Mouse (Mus musculus) limb, embryonic 11.5 days (tissue): ENCODE measurements around the gene Medag. TPM values are rescaled to one million over a fixed set of nuclear protein-coding genes. Genes with fewer than 3 reads are reported as not detected.

ENCODE experiments used
- ATAC-seq: fragments of 200-750 bp; cut with Nextera tagmentation; 2 replicates; pipeline ENCODE4 v1.8.0; 2017; ENCODE audit warnings: low read depth; ENCODE audit not compliant: insufficient number of reproducible peaks, low FRiP score, low TSS enrichment
- DNase-seq: peaks from one replicate; pipeline ENCODE4 v3.0.0-alpha.2; 2015; ENCODE audit warnings: low spot score
- H3K27ac ChIP-seq: fragments of 300-500 bp; sonication (generic); replicated peaks from 2 replicates; pipeline ENCODE4 v1.5.1; 2014; ENCODE audit warnings: low read depth, mild to moderate bottlenecking, low read length
- H3K27me3 ChIP-seq: fragments of 300-500 bp; sonication (generic); 2 replicates; pipeline ENCODE4 v1.6.1; 2014; ENCODE audit warnings: mild to moderate bottlenecking, low read length, mixed read lengths; ENCODE audit not compliant: control insufficient read depth, insufficient read depth
- H3K36me3 ChIP-seq: fragments of 300-500 bp; sonication (generic); 2 replicates; pipeline ENCODE4 v1.6.1; 2014; ENCODE audit warnings: mild to moderate bottlenecking, low read length, moderate library complexity, mixed read lengths; ENCODE audit not compliant: control insufficient read depth, insufficient read depth
- H3K4me1 ChIP-seq: fragments of 300-500 bp; sonication (generic); 2 replicates; pipeline ENCODE4 v1.6.1; 2014; ENCODE audit warnings: low read length, mixed read lengths; ENCODE audit not compliant: control insufficient read depth, insufficient read depth
- H3K4me2 ChIP-seq: fragments of 300-500 bp; sonication (generic); 2 replicates; pipeline ENCODE4 v1.6.1; 2014; ENCODE audit warnings: low read depth, mild to moderate bottlenecking, moderate library complexity; ENCODE audit not compliant: severe bottlenecking
- H3K4me3 ChIP-seq: fragments of 300-500 bp; sonication (generic); 2 replicates; pipeline ENCODE4 v1.5.1; 2014; ENCODE audit warnings: low read depth, low read length
- H3K9ac ChIP-seq: fragments of 300-500 bp; sonication (generic); 2 replicates; pipeline ENCODE4 v1.6.1; 2014; ENCODE audit warnings: mild to moderate bottlenecking, low read length
- H3K9me3 ChIP-seq: fragments of 300-500 bp; sonication (generic); 2 replicates; pipeline ENCODE4 v1.6.1; 2016; ENCODE audit warnings: low read length; ENCODE audit not compliant: control insufficient read depth
- WGBS: fragments of 180-500 bp; shearing (Covaris S2); extraction: QIAGEN DNeasy Blood & Tissue Kit; methylation state at CpG from one replicate; pipeline ENCODE4 v1.1.7; 2014; 5-methylcytosine and 5-hydroxymethylcytosine counted together
- polyA plus RNA-seq: library from polyadenylated mRNA; unstranded; fragments of >200 nt; fragmentation: Nextera tagmentation; extraction: Ambion mirVana; gene quantifications from 2 replicates; pipeline ENCODE4 v1.2.1, GENCODE M21; 2014

Gene Medag
- polyA plus RNA-seq, 1 experiment from 2014 or later = 0.32 TPM

DNA sequence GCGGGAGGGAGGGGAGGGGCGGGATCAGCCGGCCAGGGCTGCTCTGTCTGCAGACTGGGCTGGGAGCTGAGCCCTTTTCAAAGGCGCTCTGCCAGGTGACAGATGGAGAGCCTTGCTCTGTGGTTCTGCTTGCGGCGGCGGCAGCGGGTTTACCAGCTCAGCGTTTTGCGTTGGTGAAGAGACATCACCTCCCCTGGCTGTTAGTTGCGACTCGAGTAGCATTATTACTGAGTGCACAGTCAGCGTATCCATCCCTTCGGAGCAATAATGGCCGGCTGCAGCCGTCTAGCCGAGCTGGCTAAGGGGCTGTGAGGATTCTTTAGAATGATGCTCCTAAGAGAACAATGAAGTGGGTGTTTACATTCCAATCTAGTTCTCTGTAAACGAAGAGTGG lies 28.6 kb downstream of the Medag start:
- WGBS = under 1% methylated on average over 18 of the region's 18 CpGs
- peak overlapping the region; percentile 55 for H3K9ac ChIP-seq
- peak overlapping the region; percentile 37 for H3K4me3 ChIP-seq
- H3K4me1 ChIP-seq = peaks cover 8% of the 10 kb centered on the region
- DNase-seq = peak; percentile 73
- H3K4me2 ChIP-seq = peak overlapping the region; percentile 92
- no peaks in the 10 kb centered on the region for H3K27me3 ChIP-seq
- peak; percentile 28; the same call in 1 of the 2 replicates for ATAC-seq
- no peak overlapping the region for H3K27ac ChIP-seq
- no peaks in the 10 kb centered on the region for H3K36me3 ChIP-seq
- H3K9me3 ChIP-seq = no peaks in the 10 kb centered on the region

- no peaks in the 10 kb centered on the region for H3K9me3 ChIP-seq
- 66% methylated on average over 14 of the region's 14 CpGs for WGBS
- H3K4me3 ChIP-seq = no peak overlapping the region
- no peak for DNase-seq
- H3K4me2 ChIP-seq = no peak overlapping the region
- H3K27ac ChIP-seq = no peak overlapping the region
- no peak for ATAC-seq
- no peaks in the 10 kb centered on the region for H3K36me3 ChIP-seq
- H3K27me3 ChIP-seq = no peaks in the 10 kb centered on the region
- peaks cover 8% of the 10 kb centered on the region for H3K4me1 ChIP-seq
- H3K9ac ChIP-seq = no peak overlapping the region
These were observed 30.2 kb downstream of the Medag start for GRCm38 (mm10) chr5:149441646-149442276.

GRCm38 (mm10) chr5:149442277-149442660 lies 30.7 kb downstream of the Medag start:
- Histone ChIP-seq H3K27me3 (no peaks in the 10 kb centered on the region), H3K4me1 (peaks cover 8% of the 10 kb centered on the region), H3K4me3 (no peak overlapping the region), H3K4me2 (no peak overlapping the region), H3K9ac (no peak overlapping the region), H3K9me3 (no peaks in the 10 kb centered on the region), H3K27ac (no peak overlapping the region), H3K36me3 (no peaks in the 10 kb centered on the region)
- 81% methylated on average over 15 of the region's 15 CpGs for WGBS
- no peak for ATAC-seq
- DNase-seq = no peak

DNA sequence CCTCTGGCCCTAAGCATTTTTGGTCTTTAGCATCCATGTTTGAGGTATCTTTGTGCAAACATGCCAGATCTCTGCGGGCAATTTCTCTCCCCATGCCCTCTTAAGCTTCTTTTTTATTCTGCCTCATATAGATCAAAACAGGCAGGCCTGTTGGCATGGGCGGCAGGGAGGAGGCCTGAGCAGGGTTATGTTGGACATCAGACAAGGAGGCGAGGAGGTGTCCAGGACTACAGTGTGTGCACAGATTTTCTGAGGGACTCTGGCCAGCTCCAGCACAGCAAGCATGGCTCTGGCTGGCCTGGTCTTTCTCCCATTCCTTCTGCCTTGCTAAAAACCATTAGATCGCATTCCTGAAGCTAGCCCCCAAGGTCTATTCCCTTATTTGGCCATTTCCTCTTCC lies 32.9 kb downstream of the Medag start:
- Histone ChIP-seq H3K27ac (no peak overlapping the region), H3K4me3 (no peak overlapping the region), H3K27me3 (no peaks in the 10 kb centered on the region), H3K9ac (no peak overlapping the region), H3K9me3 (no peaks in the 10 kb centered on the region), H3K36me3 (no peaks in the 10 kb centered on the region), H3K4me1 (peaks cover 3% of the 10 kb centered on the region), H3K4me2 (no peak overlapping the region)
- WGBS = 78% methylated on average over 4 of the region's 4 CpGs
- DNase-seq = no peak
- no peak for ATAC-seq

- Histone ChIP-seq H3K27me3 (no peaks in the 10 kb centered on the region), H3K4me3 (no peak overlapping the region), H3K36me3 (no peaks in the 10 kb centered on the region), H3K4me2 (no peak overlapping the region), H3K4me1 (no peaks in the 10 kb centered on the region), H3K9me3 (no peaks in the 10 kb centered on the region), H3K9ac (no peak overlapping the region), H3K27ac (no peak overlapping the region)
- no peak for DNase-seq
- no peak for ATAC-seq
- 86% methylated on average over 7 of the region's 7 CpGs for WGBS
These were observed 34.9 kb downstream of the Medag start for GRCm38 (mm10) chr5:149446495-149446894.

GRCm38 (mm10) chr5:149447733-149448132 lies 36.2 kb downstream of the Medag start:
- Histone ChIP-seq H3K4me1 (no peaks in the 10 kb centered on the region), H3K27me3 (no peaks in the 10 kb centered on the region), H3K27ac (no peak overlapping the region), H3K4me3 (no peak overlapping the region), H3K9ac (no peak overlapping the region), H3K4me2 (no peak overlapping the region), H3K36me3 (no peaks in the 10 kb centered on the region), H3K9me3 (no peaks in the 10 kb centered on the region)
- DNase-seq (no peak), ATAC-seq (no peak)
- 82% methylated on average over 5 of the region's 5 CpGs for WGBS

GRCm38 (mm10) chr5:149449406-149449805 lies 37.9 kb downstream of the Medag start:
- no peak overlapping the region for H3K9ac ChIP-seq
- H3K27me3 ChIP-seq = no peaks in the 10 kb centered on the region
- ATAC-seq (no peak), DNase-seq (no peak)
- no peak overlapping the region for H3K4me3 ChIP-seq
- no peak overlapping the region for H3K4me2 ChIP-seq
- H3K36me3 ChIP-seq = no peaks in the 10 kb centered on the region
- no peak overlapping the region for H3K27ac ChIP-seq
- H3K4me1 ChIP-seq = no peaks in the 10 kb centered on the region
- H3K9me3 ChIP-seq = no peaks in the 10 kb centered on the region
- WGBS = 67% methylated on average over 7 of the region's 7 CpGs

- Histone ChIP-seq H3K27me3 (no peaks in the 10 kb centered on the region), H3K9me3 (no peaks in the 10 kb centered on the region), H3K4me3 (no peak overlapping the region), H3K4me2 (no peak overlapping the region), H3K4me1 (no peaks in the 10 kb centered on the region), H3K36me3 (no peaks in the 10 kb centered on the region), H3K27ac (no peak overlapping the region), H3K9ac (no peak overlapping the region)
- 91% methylated on average over 7 of the region's 7 CpGs for WGBS
- no peak for ATAC-seq
- no peak for DNase-seq
These were observed 39.7 kb downstream of the Medag start for GRCm38 (mm10) chr5:149451209-149451681.

GRCm38 (mm10) chr5:149454281-149454680 lies 42.7 kb downstream of the Medag start:
- no peaks in the 10 kb centered on the region for H3K36me3 ChIP-seq
- no peak overlapping the region for H3K27ac ChIP-seq
- no peak overlapping the region for H3K4me3 ChIP-seq
- ATAC-seq = no peak
- H3K9ac ChIP-seq = no peak overlapping the region
- WGBS = 32% methylated on average over 6 of the region's 6 CpGs
- peak; percentile 80 for DNase-seq
- H3K4me2 ChIP-seq = no peak overlapping the region
- no peaks in the 10 kb centered on the region for H3K9me3 ChIP-seq
- no peaks in the 10 kb centered on the region for H3K27me3 ChIP-seq
- H3K4me1 ChIP-seq = no peaks in the 10 kb centered on the region
